Comparison of ENCODE assay signal across 7 mouse cellular contexts in the genomic region with DNA sequence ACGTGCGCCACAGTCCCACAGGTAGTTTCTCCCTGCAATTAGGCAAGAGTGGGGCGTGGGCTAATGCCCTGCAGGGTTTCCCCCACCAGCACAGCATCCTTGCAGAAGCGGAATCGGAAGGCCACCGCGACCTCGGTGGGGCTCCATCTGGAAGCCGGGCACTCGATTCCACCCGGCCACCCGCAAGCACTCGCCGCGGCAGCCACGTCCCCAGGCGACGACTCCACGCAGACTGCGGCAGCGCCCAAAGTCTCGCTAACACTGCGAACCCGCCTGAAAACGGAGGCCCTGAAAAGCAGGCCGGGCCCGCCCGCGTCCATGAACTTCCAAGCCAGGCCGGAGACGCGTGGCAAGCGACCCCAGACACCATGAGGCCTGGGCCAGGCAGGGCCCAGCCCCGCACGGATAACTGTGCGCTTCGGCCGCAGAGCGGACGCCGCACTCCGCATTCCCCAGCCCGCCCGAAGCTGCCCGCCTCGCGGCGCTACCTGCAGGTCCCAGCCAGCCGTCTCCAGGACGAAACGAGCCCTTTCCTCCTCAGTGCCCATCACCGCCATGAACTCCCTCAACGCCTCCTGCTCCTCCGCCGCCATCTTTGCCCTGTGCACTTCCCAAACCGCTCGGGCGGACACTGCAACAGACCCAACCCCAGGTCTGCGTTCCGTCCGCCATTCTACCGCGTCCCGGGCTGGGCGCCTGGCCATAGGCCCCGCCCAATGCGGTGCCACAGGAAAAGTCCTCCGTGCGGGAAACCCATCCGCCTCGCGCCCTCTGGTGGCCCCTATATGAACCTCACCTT.
DNase-seq lines count a peak whose midpoint lies in the region; ATAC-seq and TF ChIP-seq lines count a peak whose summit lies in the region.
"Not testable (repeated sequence)": the region's sequence is repeated elsewhere in the genome, so short reads cannot be mapped to it uniquely, and the experiment has no call there.

No protein-coding gene starts in this region.

- peak; percentile 100 for DNase-seq in adrenal gland, postnatal 36 days
- DNase-seq in heart, adult 9 months (ENCODE audit: low spot score in 2 of 2): peak; percentile 99 to 100
- peak; percentile 100 for DNase-seq in kidney, adult 9 months
- DNase-seq in limb, embryonic 14.5 days (ENCODE audit: low spot score): peak; percentile 100
- DNase-seq in midbrain, postnatal 0 days (ENCODE audit: low spot score): peak; percentile 99
- DNase-seq in spleen, postnatal 10 days (ENCODE audit: low spot score in 2 of 2): peak; percentile 100

- H3K4me3 ChIP-seq in embryonic fibroblast, embryonic 13.5 days (ENCODE audit: insufficient read depth, low read length): peak overlapping the region; percentile 45
- peak overlapping the region; percentile 43 for H3K4me3 ChIP-seq in limb, embryonic 14.5 days (replicated peaks; ENCODE audit: low read length)
- H3K4me3 ChIP-seq in midbrain, postnatal 0 days (ENCODE audit: low read depth, low read length): peak overlapping the region; percentile 42

- not testable (repeated sequence) for H3K27ac ChIP-seq in embryonic fibroblast, embryonic 13.5 days (ENCODE audit: insufficient read depth, low read length); midbrain, postnatal 0 days (ENCODE audit: low read depth, low read length)
- H3K27ac ChIP-seq in limb, embryonic 14.5 days (replicated peaks; ENCODE audit: low read depth, low read length): peak overlapping the region; percentile 63; the same call in 1 of the 2 replicates

- 0 out of 2 replicates have a peak, but pooled peaks have one; percentile 31 for TF ChIP-seq CTCF in embryonic fibroblast, embryonic 13.5 days (IDR thresholded peaks at IDR 0.05; ENCODE audit: borderline replicate concordance, insufficient read depth, low read length)
- peak; percentile 81 for TF ChIP-seq CTCF in midbrain, postnatal 0 days (IDR thresholded peaks at IDR 0.05)

- peak; percentile 58 for TF ChIP-seq POLR2A in embryonic fibroblast, embryonic 13.5 days (IDR thresholded peaks at IDR 0.05; ENCODE audit: low read depth, low read length)
- TF ChIP-seq POLR2A in limb, embryonic 14.5 days (IDR thresholded peaks at IDR 0.05; ENCODE audit: borderline replicate concordance, extremely low read depth, insufficient read depth, insufficient read length): not testable (repeated sequence)

- H3K36me3 ChIP-seq in limb, embryonic 14.5 days (ENCODE audit: control insufficient read depth, insufficient read depth, low read length); midbrain, postnatal 0 days (ENCODE audit: insufficient read depth, low read length): not testable (repeated sequence)

- H3K27me3 ChIP-seq in limb, embryonic 14.5 days (ENCODE audit: control insufficient read depth, insufficient read depth, low read length); midbrain, postnatal 0 days (ENCODE audit: insufficient read depth, low read length): not testable (repeated sequence)

- H3K4me2 ChIP-seq in limb, embryonic 14.5 days (replicated peaks; ENCODE audit: low read depth, low read length, severe bottlenecking): not testable (repeated sequence)
- H3K4me2 ChIP-seq in midbrain, postnatal 0 days (ENCODE audit: low read depth, low read length, poor library complexity, severe bottlenecking): peak overlapping the region; percentile 34; the same call in 1 of the 2 replicates

- H3K4me1 ChIP-seq in embryonic fibroblast, embryonic 13.5 days (ENCODE audit: control insufficient read depth, insufficient read depth, low read length); limb, embryonic 14.5 days (ENCODE audit: control insufficient read depth, insufficient read depth, low read length); midbrain, postnatal 0 days (ENCODE audit: insufficient read depth, low read length): not testable (repeated sequence)

- ATAC-seq in limb, embryonic 14.5 days (ENCODE audit: low FRiP score, low read depth): peak; percentile 99
- ATAC-seq in midbrain, postnatal 0 days (ENCODE audit: low FRiP score): peak; percentile 100

- WGBS in limb, embryonic 14.5 days: 6% methylated on average over 51 of the region's 72 CpGs
- 8% methylated on average over 41 of the region's 72 CpGs for WGBS in midbrain, postnatal 0 days

- H3K9me3 ChIP-seq in limb, embryonic 14.5 days (ENCODE audit: control insufficient read depth, low read length); midbrain, postnatal 0 days (ENCODE audit: low read length): not testable (repeated sequence)

- H3K9ac ChIP-seq in limb, embryonic 14.5 days (ENCODE audit: low read depth, low read length, severe bottlenecking): peak overlapping the region; percentile 70
- H3K9ac ChIP-seq in midbrain, postnatal 0 days (replicated peaks; ENCODE audit: low read length, poor library complexity, severe bottlenecking): peak overlapping the region; percentile 54
